Mouse (Mus musculus): ENCODE results near the gene Itpr1.

Itpr1 gene

GRCm38 (mm10) chr6:108432836-108433235, 219.9 kb downstream of the Itpr1 start:
- in situ Hi-C loops (cut with MboI; ENCODE audit: low sequenced_read_pairs), result no loop called here

GRCm38 (mm10) chr6:108434816-108435215, 221.9 kb downstream of the Itpr1 start:
- in situ Hi-C loops (cut with MboI; ENCODE audit: low sequenced_read_pairs), result no loop called here

GRCm38 (mm10) chr6:108435467-108435866, 222.6 kb downstream of the Itpr1 start:
- in situ Hi-C loops (cut with MboI; ENCODE audit: low sequenced_read_pairs), result no loop called here

GRCm38 (mm10) chr6:108436608-108437007, 223.7 kb downstream of the Itpr1 start:
- in situ Hi-C loops (cut with MboI; ENCODE audit: low sequenced_read_pairs), result no loop called here

- in situ Hi-C loops (cut with MboI; ENCODE audit: low sequenced_read_pairs), result no loop called here
Measured at GRCm38 (mm10) chr6:108441290-108441689, 228.4 kb downstream of the Itpr1 start.

GRCm38 (mm10) chr6:108442291-108442690, 229.4 kb downstream of the Itpr1 start:
- in situ Hi-C loops (cut with MboI; ENCODE audit: low sequenced_read_pairs), result no loop called here

- in situ Hi-C loops (cut with MboI; ENCODE audit: low sequenced_read_pairs), result no loop called here
Measured at GRCm38 (mm10) chr6:108444435-108444834, 231.5 kb downstream of the Itpr1 start.

GRCm38 (mm10) chr6:108445006-108445405, 232.1 kb downstream of the Itpr1 start:
- in situ Hi-C loops (cut with MboI; ENCODE audit: low sequenced_read_pairs), result no loop called here

GRCm38 (mm10) chr6:108446766-108447165, 233.9 kb downstream of the Itpr1 start:
- in situ Hi-C loops (cut with MboI; ENCODE audit: low sequenced_read_pairs), result no loop called here

GRCm38 (mm10) chr6:108447179-108447845, 234.4 kb downstream of the Itpr1 start:
- in situ Hi-C loops (cut with MboI; ENCODE audit: low sequenced_read_pairs), result no loop called here

GRCm38 (mm10) chr6:108448016-108448735, 235.3 kb downstream of the Itpr1 start:
- in situ Hi-C loops (cut with MboI; ENCODE audit: low sequenced_read_pairs), result no loop called here

- in situ Hi-C loops (cut with MboI; ENCODE audit: low sequenced_read_pairs), result no loop called here
Measured at GRCm38 (mm10) chr6:108448864-108449263, 236.0 kb downstream of the Itpr1 start.

GRCm38 (mm10) chr6:108451536-108451935, 238.6 kb downstream of the Itpr1 start:
- in situ Hi-C loops (cut with MboI; ENCODE audit: low sequenced_read_pairs), result no loop called here

- in situ Hi-C loops (cut with MboI; ENCODE audit: low sequenced_read_pairs), result no loop called here
Measured at GRCm38 (mm10) chr6:108453618-108454017, 240.7 kb downstream of the Itpr1 start.

- in situ Hi-C loops (cut with MboI; ENCODE audit: low sequenced_read_pairs), result no loop called here
Measured at GRCm38 (mm10) chr6:108454061-108454891, 241.4 kb downstream of the Itpr1 start.

GRCm38 (mm10) chr6:108454979-108455836, 242.3 kb downstream of the Itpr1 start:
- in situ Hi-C loops (cut with MboI; ENCODE audit: low sequenced_read_pairs), result no loop called here

- in situ Hi-C loops (cut with MboI; ENCODE audit: low sequenced_read_pairs), result no loop called here
Measured at GRCm38 (mm10) chr6:108456231-108457062, 243.6 kb downstream of the Itpr1 start.

- in situ Hi-C loops (cut with MboI; ENCODE audit: low sequenced_read_pairs), result no loop called here
Measured at GRCm38 (mm10) chr6:108457063-108457405, 244.1 kb downstream of the Itpr1 start.

GRCm38 (mm10) chr6:108457516-108458181, 244.8 kb downstream of the Itpr1 start:
- in situ Hi-C loops (cut with MboI; ENCODE audit: low sequenced_read_pairs), result no loop called here

All from CH12F3 (cell line).